Mouse (Mus musculus) liver, embryonic 12.5 days (tissue): ENCODE measurements at regions not wholly inside any gene's neighbourhood (a gene's known extent, or its start where the extent isn't known, plus 50 kb on each side); places are given as distances from the start of the nearest gene placed in this dataset.

Source experiments
- ATAC-seq: fragments of 200-750 bp; cut with Nextera tagmentation; 2 replicates; pipeline ENCODE4 v1.8.0; 2017; ENCODE audit warnings: moderate number of reproducible peaks, mild to moderate bottlenecking, moderate library complexity
- H3K27ac ChIP-seq: fragments of 300-500 bp; sonication (generic); 2 replicates; pipeline ENCODE4 v1.5.1; 2016; ENCODE audit warnings: mild to moderate bottlenecking
- H3K27me3 ChIP-seq: fragments of 300-500 bp; sonication (generic); replicated peaks from 2 replicates; pipeline ENCODE4 v1.6.1; 2016; ENCODE audit warnings: mild to moderate bottlenecking, moderate library complexity
- H3K36me3 ChIP-seq: fragments of 300-500 bp; sonication (generic); 2 replicates; pipeline ENCODE4 v1.6.1; 2016; ENCODE audit warnings: mild to moderate bottlenecking, moderate library complexity
- H3K4me1 ChIP-seq: fragments of 300-500 bp; sonication (generic); 2 replicates; pipeline ENCODE4 v1.6.1; 2016
- H3K4me2 ChIP-seq: fragments of 300-500 bp; sonication (generic); 2 replicates; pipeline ENCODE4 v1.6.1; 2016; ENCODE audit warnings: mild to moderate bottlenecking, moderate library complexity
- H3K4me3 ChIP-seq: fragments of 300-500 bp; sonication (generic); 2 replicates; pipeline ENCODE4 v1.5.1; 2016; ENCODE audit warnings: mild to moderate bottlenecking, moderate library complexity
- H3K9ac ChIP-seq: fragments of 300-500 bp; sonication (generic); 2 replicates; pipeline ENCODE4 v1.6.1; 2016; ENCODE audit warnings: mild to moderate bottlenecking, moderate library complexity
- H3K9me3 ChIP-seq: fragments of 300-500 bp; sonication (generic); replicated peaks from 2 replicates; pipeline ENCODE4 v1.6.1; 2016; ENCODE audit warnings: mild to moderate bottlenecking, moderate library complexity
- WGBS: fragments of 180-500 bp; shearing (Covaris S2); methylation state at CpG from one replicate; pipeline ENCODE4 v1.1.7; 2016; ENCODE audit not compliant: insufficient replicate concordance; 5-methylcytosine and 5-hydroxymethylcytosine counted together

DNA sequence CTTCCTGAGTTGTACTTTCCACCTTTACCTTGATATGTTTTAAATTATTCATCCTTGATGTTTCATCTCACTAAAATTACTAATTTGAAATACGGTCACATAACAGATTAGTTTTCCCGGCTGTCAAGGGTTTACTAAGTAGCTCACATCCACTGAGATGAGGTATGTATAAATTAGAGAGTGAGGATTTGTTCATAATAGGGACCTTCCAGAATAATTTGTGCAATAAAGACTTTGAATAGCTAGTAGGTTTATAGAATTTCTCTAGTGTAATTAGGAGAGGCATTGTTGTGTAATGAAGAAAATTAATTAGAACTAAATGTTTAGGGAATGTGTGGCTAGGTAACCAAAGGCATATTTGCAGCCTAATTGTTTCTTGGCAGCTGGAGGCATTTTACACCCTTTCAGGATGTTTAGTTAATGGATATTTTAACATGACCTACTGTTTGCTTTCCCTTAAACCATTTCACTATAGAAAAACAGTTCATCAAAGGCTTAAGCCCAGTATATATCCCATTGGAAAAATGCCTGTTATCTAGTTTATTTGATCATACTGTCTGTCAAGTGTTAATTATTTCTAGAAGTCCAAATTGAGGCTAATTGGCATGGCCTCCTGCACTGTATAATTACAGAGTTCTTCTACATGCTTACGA, 70.8 kb downstream of the Mat2b start:
- H3K27me3 ChIP-seq, result no peaks in the 10 kb centered on the region
- no peaks in the 10 kb centered on the region for H3K9me3 ChIP-seq
- WGBS, result 78% methylated on average over 3 of the region's 3 CpGs
- no peaks in the 10 kb centered on the region for H3K36me3 ChIP-seq
- H3K4me1 ChIP-seq, result no peaks in the 10 kb centered on the region
- H3K4me2 ChIP-seq, result no peak overlapping the region
- no peak overlapping the region for H3K27ac ChIP-seq
- no peak for ATAC-seq
- H3K4me3 ChIP-seq, result no peak overlapping the region
- H3K9ac ChIP-seq, result no peak overlapping the region

GRCm38 (mm10) chr11:40620036-40620435, 75.0 kb downstream of the Mat2b start:
- H3K9ac ChIP-seq, result no peak overlapping the region
- no peaks in the 10 kb centered on the region for H3K27me3 ChIP-seq
- H3K36me3 ChIP-seq, result no peaks in the 10 kb centered on the region
- H3K9me3 ChIP-seq, result no peaks in the 10 kb centered on the region
- no peaks in the 10 kb centered on the region for H3K4me1 ChIP-seq
- H3K4me3 ChIP-seq, result no peak overlapping the region
- no peak overlapping the region for H3K27ac ChIP-seq
- no peak for ATAC-seq
- 55% methylated on average over 7 of the region's 7 CpGs for WGBS
- no peak overlapping the region for H3K4me2 ChIP-seq

DNA sequence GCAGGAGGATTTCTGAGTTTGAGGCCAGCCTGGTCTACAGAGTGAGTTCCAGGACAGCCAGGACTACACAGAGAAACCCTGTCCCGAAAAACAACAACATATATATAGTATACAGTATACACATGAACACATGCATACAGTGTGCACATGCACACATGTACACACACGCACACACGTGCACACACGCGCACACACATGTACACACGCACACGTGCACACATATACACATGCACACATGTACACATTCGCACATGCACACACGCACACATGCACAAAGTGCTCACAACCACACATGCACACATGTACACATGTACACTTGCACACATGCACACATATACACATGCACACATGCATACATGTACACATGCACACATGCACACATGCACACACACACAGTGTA, 92.0 kb downstream of the Mat2b start:
- Histone ChIP-seq H3K9me3 (0 out of 2 replicates have a peak, but pooled peaks cover 3% of the 10 kb centered on the region), H3K27me3 (no peaks in the 10 kb centered on the region), H3K27ac (no peak overlapping the region), H3K4me2 (no peak overlapping the region), H3K4me3 (no peak overlapping the region), H3K36me3 (no peaks in the 10 kb centered on the region), H3K9ac (no peak overlapping the region), H3K4me1 (peaks cover 6% of the 10 kb centered on the region; the same call in 1 of the 2 replicates)
- ATAC-seq, result no peak
- WGBS, result 88% methylated on average over 9 of the region's 9 CpGs

DNA sequence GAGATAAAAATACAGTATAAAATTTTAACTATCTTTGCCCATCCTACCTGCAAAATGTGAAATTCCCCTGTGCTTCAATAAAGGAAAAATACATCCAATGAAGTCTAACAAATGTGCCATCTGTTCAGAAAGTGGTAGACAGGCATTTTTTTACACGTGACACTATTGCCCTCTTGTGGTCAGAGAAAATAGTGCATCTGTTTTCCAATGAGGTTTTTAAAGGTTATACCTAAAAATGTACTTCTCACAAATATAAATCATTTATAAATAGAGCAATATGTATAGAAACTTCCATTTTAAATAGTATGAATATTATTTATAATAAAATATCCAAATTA, 93.5 kb downstream of the Mat2b start:
- 0% methylated on average over 1 of the region's 1 CpGs for WGBS
- no peak overlapping the region for H3K4me3 ChIP-seq
- no peak overlapping the region for H3K4me2 ChIP-seq
- H3K9ac ChIP-seq, result no peak overlapping the region
- no peaks in the 10 kb centered on the region for H3K36me3 ChIP-seq
- no peaks in the 10 kb centered on the region for H3K27me3 ChIP-seq
- no peak for ATAC-seq
- H3K4me1 ChIP-seq, result peaks cover 6% of the 10 kb centered on the region; the same call in 1 of the 2 replicates
- H3K9me3 ChIP-seq, result 0 out of 2 replicates have a peak, but pooled peaks cover 3% of the 10 kb centered on the region
- H3K27ac ChIP-seq, result no peak overlapping the region

DNA sequence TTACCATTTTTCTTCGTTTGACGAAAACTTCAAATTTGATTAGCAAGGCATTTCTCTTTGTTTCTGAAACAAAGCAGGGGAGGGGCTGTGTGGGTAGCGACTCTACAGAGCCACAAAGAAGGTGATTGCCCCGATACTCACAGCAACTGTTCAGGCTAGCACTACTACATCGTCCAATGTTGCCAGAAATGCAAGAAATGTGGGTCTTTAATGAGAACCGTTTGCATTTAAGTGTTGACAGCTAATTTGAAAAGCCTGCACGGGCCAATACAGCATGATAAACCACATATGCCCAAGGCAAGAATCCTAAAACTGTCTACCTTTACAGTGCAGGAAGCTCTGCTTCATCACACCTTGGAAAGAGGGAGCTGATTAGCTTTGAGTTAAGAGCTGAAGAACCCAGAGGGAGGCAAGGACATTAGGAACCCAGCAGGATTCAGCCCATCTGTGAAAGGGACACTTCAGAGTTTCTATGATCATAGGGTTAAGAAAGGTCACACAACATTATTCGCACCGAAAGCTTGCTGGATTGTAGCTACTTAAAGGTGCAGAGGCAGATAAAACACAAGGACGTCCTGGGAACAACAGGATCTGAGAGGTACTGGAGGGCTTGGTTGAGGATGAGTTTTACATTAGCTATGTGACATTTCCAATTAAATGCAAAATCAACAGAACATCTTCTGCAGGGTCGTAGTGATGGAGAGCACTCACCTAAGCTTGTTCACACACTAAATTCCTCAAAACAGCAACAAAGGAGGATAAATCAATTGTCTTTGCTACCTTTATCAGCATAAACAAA, 94.0 kb downstream of the Mat2b start:
- Histone ChIP-seq H3K27me3 (no peaks in the 10 kb centered on the region), H3K4me1 (peaks cover 6% of the 10 kb centered on the region; the same call in 1 of the 2 replicates), H3K4me3 (no peak overlapping the region), H3K9ac (no peak overlapping the region), H3K27ac (no peak overlapping the region), H3K36me3 (no peaks in the 10 kb centered on the region), H3K4me2 (no peak overlapping the region), H3K9me3 (0 out of 2 replicates have a peak, but pooled peaks cover 3% of the 10 kb centered on the region)
- ATAC-seq, result no peak
- WGBS, result 11% methylated on average over 11 of the region's 11 CpGs

DNA sequence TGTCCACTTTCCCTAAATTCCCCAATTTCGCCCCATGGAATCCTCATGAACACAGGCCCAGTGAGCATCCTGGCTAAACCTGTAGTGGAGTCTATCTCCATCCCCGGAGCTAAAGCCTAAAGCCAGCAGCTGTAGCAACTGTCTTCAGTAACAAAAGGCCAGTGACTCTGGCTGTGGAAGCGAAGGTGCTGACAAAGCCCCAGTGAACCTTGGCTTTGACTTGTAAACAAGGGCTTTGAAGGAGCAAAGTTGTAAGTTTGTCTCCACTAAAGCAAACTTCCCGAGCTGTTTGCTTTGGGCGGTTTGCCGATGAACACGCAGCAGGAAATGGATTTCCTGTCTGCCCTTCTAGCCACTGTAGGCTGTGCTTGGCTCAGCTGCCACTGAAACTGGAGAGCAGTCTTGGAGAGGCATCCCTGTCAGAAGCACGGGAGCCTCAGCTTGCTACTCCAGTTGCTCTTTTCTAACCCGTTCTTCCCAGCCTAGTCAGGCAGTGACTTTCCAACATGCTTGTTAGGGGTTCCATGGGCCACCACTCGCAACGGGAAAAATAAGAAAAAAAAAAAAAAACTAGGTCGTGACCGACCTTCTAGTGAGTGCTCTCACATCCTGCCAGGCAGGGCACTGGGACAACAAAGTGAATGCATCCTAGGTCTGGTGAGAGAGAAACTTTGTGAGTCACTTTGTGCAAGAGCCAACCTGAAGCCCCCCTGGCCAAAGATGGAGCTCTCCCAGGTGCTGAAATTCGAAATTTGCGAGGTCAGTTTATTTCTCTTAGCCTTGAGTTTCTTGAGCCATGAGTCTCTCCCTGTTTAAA, 94.8 kb downstream of the Mat2b start:
- Histone ChIP-seq H3K4me3 (no peak overlapping the region), H3K27ac (no peak overlapping the region), H3K27me3 (no peaks in the 10 kb centered on the region), H3K9ac (no peak overlapping the region), H3K4me2 (peak overlapping the region; percentile 37), H3K4me1 (peaks cover 6% of the 10 kb centered on the region; the same call in 1 of the 2 replicates), H3K36me3 (no peaks in the 10 kb centered on the region), H3K9me3 (0 out of 2 replicates have a peak, but pooled peaks cover 3% of the 10 kb centered on the region)
- WGBS, result 7% methylated on average over 15 of the region's 15 CpGs
- ATAC-seq, result no peak

DNA sequence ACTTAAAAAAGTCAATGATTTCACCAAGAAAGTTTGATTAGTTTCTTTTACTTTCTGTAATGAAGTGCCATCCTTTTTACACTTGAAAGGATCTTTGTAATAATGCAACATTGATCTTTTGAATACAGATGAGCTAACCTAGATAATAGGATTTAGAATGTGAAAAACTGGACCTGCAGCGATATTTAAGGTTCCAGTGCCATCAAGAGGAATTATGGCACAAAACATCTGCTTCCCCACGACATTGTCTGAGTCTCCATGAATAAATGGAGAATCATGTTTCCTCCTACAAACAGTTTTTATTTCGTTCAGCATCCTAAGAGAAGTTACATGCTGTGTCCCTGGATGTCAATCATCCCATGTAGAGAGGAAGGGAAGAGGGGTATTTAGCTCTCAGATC, 98.7 kb downstream of the Mat2b start:
- no peak for ATAC-seq
- Histone ChIP-seq H3K9me3 (no peaks in the 10 kb centered on the region), H3K4me1 (peaks cover 6% of the 10 kb centered on the region; the same call in 1 of the 2 replicates), H3K36me3 (no peaks in the 10 kb centered on the region), H3K4me3 (no peak overlapping the region), H3K27me3 (no peaks in the 10 kb centered on the region), H3K4me2 (no peak overlapping the region), H3K27ac (no peak overlapping the region), H3K9ac (no peak overlapping the region)
- 41% methylated on average over 3 of the region's 3 CpGs for WGBS

DNA sequence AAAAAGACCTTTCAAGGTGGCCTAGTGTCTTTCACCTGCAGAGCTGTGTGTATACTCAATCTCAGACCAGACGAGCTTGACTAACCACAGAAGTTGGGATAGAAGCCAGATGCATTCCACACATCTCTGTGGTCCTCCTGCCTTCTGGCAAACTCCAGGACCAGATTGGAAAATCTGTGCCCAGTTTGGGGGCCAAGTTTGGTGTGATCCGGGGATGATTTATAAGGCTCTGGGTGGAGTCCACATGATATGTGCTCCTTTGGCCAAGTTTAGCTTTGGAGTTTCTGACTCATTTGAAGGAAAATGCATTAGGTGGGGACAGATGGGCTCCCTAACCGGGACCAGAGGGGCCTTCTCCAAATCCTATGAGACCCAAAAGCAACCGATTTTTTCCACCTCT, 102.9 kb downstream of the Mat2b start:
- ATAC-seq, result no peak
- H3K27ac ChIP-seq, result no peak overlapping the region
- H3K27me3 ChIP-seq, result no peaks in the 10 kb centered on the region
- WGBS, result 57% methylated on average over 4 of the region's 4 CpGs
- no peaks in the 10 kb centered on the region for H3K36me3 ChIP-seq
- no peaks in the 10 kb centered on the region for H3K9me3 ChIP-seq
- H3K4me2 ChIP-seq, result no peak overlapping the region
- H3K4me1 ChIP-seq, result no peaks in the 10 kb centered on the region
- H3K4me3 ChIP-seq, result no peak overlapping the region
- no peak overlapping the region for H3K9ac ChIP-seq

DNA sequence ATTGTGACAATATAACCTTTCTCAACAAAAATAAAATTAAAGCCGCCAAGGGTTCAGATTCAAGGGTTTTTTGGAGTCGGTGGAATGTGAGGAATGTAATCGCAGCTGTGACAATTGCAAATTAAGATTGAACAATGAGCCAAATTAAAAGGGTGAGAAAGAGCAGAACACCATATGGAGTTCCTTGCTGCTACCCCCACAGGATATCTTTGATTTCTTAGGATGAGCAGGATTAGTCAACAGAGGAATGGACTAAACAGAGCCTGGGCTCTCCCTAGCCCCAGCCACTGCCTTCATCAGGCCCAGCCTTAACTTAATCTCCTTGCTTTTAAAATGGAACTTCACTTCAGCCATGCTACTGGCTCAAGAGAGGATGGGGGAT, 121.3 kb downstream of the Mat2b start:
- Histone ChIP-seq H3K9me3 (no peaks in the 10 kb centered on the region), H3K4me1 (no peaks in the 10 kb centered on the region), H3K9ac (no peak overlapping the region), H3K4me2 (no peak overlapping the region), H3K27me3 (no peaks in the 10 kb centered on the region), H3K4me3 (no peak overlapping the region), H3K27ac (no peak overlapping the region), H3K36me3 (no peaks in the 10 kb centered on the region)
- WGBS, result 26% methylated on average over 3 of the region's 3 CpGs
- no peak for ATAC-seq

DNA sequence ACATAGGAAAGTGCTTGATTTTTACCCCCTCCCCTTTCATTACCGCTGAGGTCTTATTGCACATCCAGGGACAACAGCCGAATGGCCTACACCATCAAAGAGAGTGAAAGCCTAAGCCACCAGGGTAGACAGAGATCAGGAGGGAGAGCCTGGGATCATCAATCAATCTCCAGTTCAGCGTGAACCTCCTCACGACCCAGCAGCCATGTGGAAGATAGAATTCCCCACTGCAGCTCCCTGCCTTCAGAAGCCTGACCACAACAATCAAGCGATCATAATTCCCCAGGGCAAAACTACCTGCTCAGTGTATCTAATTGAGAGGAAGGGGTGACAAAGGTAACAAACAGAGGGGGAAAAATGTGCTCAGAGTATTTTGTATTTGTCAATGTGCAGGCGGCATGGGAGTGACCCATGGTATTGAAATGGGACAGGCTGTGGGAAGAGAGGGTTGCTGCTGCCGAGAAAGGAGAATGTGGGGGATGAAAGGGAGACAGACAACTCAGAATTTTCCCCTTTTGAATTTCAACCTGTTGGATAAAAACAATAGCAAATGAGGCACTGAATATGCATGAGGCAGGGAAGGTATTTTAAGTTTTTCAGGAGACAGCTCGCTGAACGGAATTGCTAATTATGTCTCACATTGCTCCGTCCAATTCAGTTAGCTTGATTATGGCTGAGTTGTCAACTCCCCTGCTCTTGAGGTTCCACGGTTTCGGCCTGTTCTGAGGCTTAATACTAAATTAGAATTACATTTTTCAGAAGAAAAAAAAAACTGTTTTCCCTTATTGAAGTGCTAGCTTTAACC, 121.8 kb downstream of the Mat2b start:
- Histone ChIP-seq H3K4me2 (no peak overlapping the region), H3K27ac (no peak overlapping the region), H3K36me3 (no peaks in the 10 kb centered on the region), H3K27me3 (no peaks in the 10 kb centered on the region), H3K9ac (no peak overlapping the region), H3K4me3 (no peak overlapping the region), H3K9me3 (no peaks in the 10 kb centered on the region), H3K4me1 (no peaks in the 10 kb centered on the region)
- 38% methylated on average over 12 of the region's 12 CpGs for WGBS
- ATAC-seq, result no peak

DNA sequence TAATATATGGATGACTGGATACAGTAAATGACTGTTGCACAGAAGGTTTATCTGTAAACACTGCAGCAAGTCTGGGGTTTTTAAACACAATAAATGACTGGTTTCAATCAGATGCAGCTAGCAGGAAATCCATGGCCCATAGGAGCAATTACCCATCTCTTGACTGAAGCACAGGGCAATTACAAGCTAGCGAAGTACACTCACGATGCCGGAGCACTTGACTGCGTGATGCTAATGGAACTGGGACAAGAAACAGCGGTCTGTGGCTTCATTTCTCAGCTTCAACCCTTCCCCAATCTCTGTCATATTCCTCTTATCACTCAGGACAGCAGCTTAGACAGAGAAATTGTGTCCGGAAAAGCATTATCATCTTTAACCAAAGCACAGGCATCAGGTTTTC, 132.1 kb downstream of the Mat2b start:
- no peak overlapping the region for H3K27ac ChIP-seq
- H3K4me3 ChIP-seq, result no peak overlapping the region
- H3K4me1 ChIP-seq, result no peaks in the 10 kb centered on the region
- no peaks in the 10 kb centered on the region for H3K36me3 ChIP-seq
- no peak for ATAC-seq
- no peak overlapping the region for H3K4me2 ChIP-seq
- H3K9ac ChIP-seq, result no peak overlapping the region
- H3K9me3 ChIP-seq, result no peaks in the 10 kb centered on the region
- WGBS, result 67% methylated on average over 6 of the region's 6 CpGs
- H3K27me3 ChIP-seq, result no peaks in the 10 kb centered on the region
